Mouse (Mus musculus): ENCODE data around the gene Dnmt1.

Dnmt1 gene

GRCm38 (mm10) chr9:20887191-20887590, 72.5 kb downstream of the Dnmt1 start:
- DNase-seq (ENCODE audit: low read depth in 2 of 2, low spot score in 2 of 2) = no peak

GRCm38 (mm10) chr9:20886563-20886962, 73.1 kb downstream of the Dnmt1 start:
- no peak for DNase-seq (ENCODE audit: low read depth in 2 of 2, low spot score in 2 of 2)

- no peak for DNase-seq (ENCODE audit: low read depth in 2 of 2, low spot score in 2 of 2)
Observed at GRCm38 (mm10) chr9:20879097-20879792, 80.4 kb downstream of the Dnmt1 start, which contains the start of gene Angptl6. Angptl6 (minus strand) TSS chr9:20879727.

GRCm38 (mm10) chr9:20878710-20879065, 81.0 kb downstream of the Dnmt1 start:
- DNase-seq (ENCODE audit: low read depth in 2 of 2, low spot score in 2 of 2) = no peak

- peak; percentile 98 to 99 for DNase-seq (ENCODE audit: low read depth in 2 of 2, low spot score in 2 of 2)
Observed at GRCm38 (mm10) chr9:20878041-20878709, 81.5 kb downstream of the Dnmt1 start.

- DNase-seq (ENCODE audit: low read depth in 2 of 2, low spot score in 2 of 2) = peak in 1 of 2 experiments; percentile 19
Observed at GRCm38 (mm10) chr9:20877118-20878040, 82.3 kb downstream of the Dnmt1 start.

GRCm38 (mm10) chr9:20876318-20877117, 83.2 kb downstream of the Dnmt1 start:
- DNase-seq (ENCODE audit: low read depth in 2 of 2, low spot score in 2 of 2) = no peak

GRCm38 (mm10) chr9:20875021-20875790, 84.5 kb downstream of the Dnmt1 start:
- no peak for DNase-seq (ENCODE audit: low read depth in 2 of 2, low spot score in 2 of 2)

GRCm38 (mm10) chr9:20873521-20873920, 86.2 kb downstream of the Dnmt1 start:
- no peak for DNase-seq (ENCODE audit: low read depth in 2 of 2, low spot score in 2 of 2)

- DNase-seq (ENCODE audit: low read depth in 2 of 2, low spot score in 2 of 2) = no peak
Observed at GRCm38 (mm10) chr9:20872991-20873390, 86.7 kb downstream of the Dnmt1 start.

- no peak for DNase-seq (ENCODE audit: low read depth in 2 of 2, low spot score in 2 of 2)
Observed at GRCm38 (mm10) chr9:20870211-20871173, 89.2 kb downstream of the Dnmt1 start.

GRCm38 (mm10) chr9:20869246-20869645, 90.4 kb downstream of the Dnmt1 start:
- no peak for DNase-seq (ENCODE audit: low read depth in 2 of 2, low spot score in 2 of 2)

GRCm38 (mm10) chr9:20868448-20869001, 91.2 kb downstream of the Dnmt1 start, which contains the start of gene A230050P20Rik:
A230050P20Rik (plus strand) TSS chr9:20868642.
- peak; percentile 35 to 46 for DNase-seq (ENCODE audit: low read depth in 2 of 2, low spot score in 2 of 2)

- DNase-seq (ENCODE audit: low read depth in 2 of 2, low spot score in 2 of 2) = no peak
Observed at GRCm38 (mm10) chr9:20866879-20867278, 92.8 kb downstream of the Dnmt1 start.

GRCm38 (mm10) chr9:20862225-20862624, 97.5 kb downstream of the Dnmt1 start:
- DNase-seq (ENCODE audit: low read depth in 2 of 2, low spot score in 2 of 2) = no peak

GRCm38 (mm10) chr9:20861821-20862220, 97.9 kb downstream of the Dnmt1 start:
- peak in 1 of 2 experiments; percentile 44 for DNase-seq (ENCODE audit: low read depth in 2 of 2, low spot score in 2 of 2)

- DNase-seq (ENCODE audit: low read depth in 2 of 2, low spot score in 2 of 2) = no peak
Observed at GRCm38 (mm10) chr9:20859926-20860325, 99.8 kb downstream of the Dnmt1 start.

All from CD8-positive naive resting alpha-beta T cell, adult 2 months (primary cell).